Mouse (Mus musculus) hindbrain, embryonic 15.5 days (tissue): Measurements from ENCODE around the gene Gcnt2. TPM values are rescaled to one million over a fixed set of nuclear protein-coding genes. Genes with fewer than 3 reads are reported as not detected.

Source experiments
- ATAC-seq: fragments of 200-750 bp; cut with Nextera tagmentation; 2 replicates; pipeline ENCODE4 v1.8.0; 2017; ENCODE audit warnings: low read depth, moderate number of reproducible peaks, moderate TSS enrichment; ENCODE audit not compliant: low FRiP score
- H3K27ac ChIP-seq: fragments of 300-500 bp; sonication (generic); replicated peaks from 2 replicates; pipeline ENCODE4 v1.5.1; 2015; ENCODE audit warnings: mild to moderate bottlenecking, inconsistent platforms
- H3K27me3 ChIP-seq: fragments of 300-500 bp; sonication (generic); 2 replicates; pipeline ENCODE4 v1.6.1; 2015; ENCODE audit warnings: control low read depth, inconsistent platforms
- H3K36me3 ChIP-seq: fragments of 300-500 bp; sonication (generic); 2 replicates; pipeline ENCODE4 v1.6.1; 2015; ENCODE audit warnings: control low read depth, inconsistent platforms
- H3K4me1 ChIP-seq: fragments of 300-500 bp; sonication (generic); replicated peaks from 2 replicates; pipeline ENCODE4 v1.6.1; 2015; ENCODE audit warnings: control low read depth, inconsistent platforms
- H3K4me2 ChIP-seq: fragments of 300-500 bp; sonication (generic); 2 replicates; pipeline ENCODE4 v1.6.1; 2015; ENCODE audit warnings: moderate library complexity, mild to moderate bottlenecking, inconsistent platforms
- H3K4me3 ChIP-seq: fragments of 300-500 bp; sonication (generic); 2 replicates; pipeline ENCODE4 v1.5.1; 2015; ENCODE audit warnings: mild to moderate bottlenecking, inconsistent platforms
- H3K9ac ChIP-seq: fragments of 300-500 bp; sonication (generic); 2 replicates; pipeline ENCODE4 v1.6.1; 2015; ENCODE audit warnings: inconsistent platforms
- H3K9me3 ChIP-seq: fragments of 300-500 bp; sonication (generic); 2 replicates; pipeline ENCODE4 v1.6.1; 2016; ENCODE audit warnings: control low read depth, inconsistent platforms
- WGBS: fragments of 180-500 bp; shearing (Covaris S2); methylation state at CpG from one replicate; pipeline ENCODE4 v1.1.7; 2015; 5-methylcytosine and 5-hydroxymethylcytosine counted together
- polyA plus RNA-seq: library from polyadenylated mRNA; unstranded; fragments of >200 nt; fragmentation: Nextera tagmentation; extraction: Ambion mirVana; gene quantifications from 2 replicates; pipeline ENCODE4 v1.2.1, GENCODE M21; 2015

The Gcnt2 gene
- 6.6 and 6.8 TPM in 2 replicates for polyA plus RNA-seq

- Histone ChIP-seq H3K36me3 (no peaks in the 10 kb centered on the region), H3K9ac (no peak within 1 kb of the TSS), H3K27me3 (0 out of 2 replicates have a peak, but pooled peaks cover 3% of the 10 kb centered on the region), H3K9me3 (no peaks in the 10 kb centered on the region), H3K4me2 (peak within 1 kb of the TSS; percentile 40), H3K4me1 (no peaks in the 10 kb centered on the region), H3K27ac (peak within 1 kb of the TSS; percentile 36), H3K4me3 (peak within 1 kb of the TSS; percentile 15)
- no peak for ATAC-seq
- WGBS, result 49% methylated on average over 22 of the region's 22 CpGs
Measured at GRCm38 (mm10) chr13:40859652-40860399, at the start of gene Gcnt2. Gene Gcnt2 (plus strand): TSS chr13:40859754.

- no peaks in the 10 kb centered on the region for H3K9me3 ChIP-seq
- no peaks in the 10 kb centered on the region for H3K36me3 ChIP-seq
- no peaks in the 10 kb centered on the region for H3K4me1 ChIP-seq
- ATAC-seq, result no peak
- WGBS, result 49% methylated on average over 1 of the region's 1 CpGs
- no peak overlapping the region for H3K4me2 ChIP-seq
- H3K27ac ChIP-seq, result no peak overlapping the region
- H3K4me3 ChIP-seq, result no peak overlapping the region
- no peak overlapping the region for H3K9ac ChIP-seq
- H3K27me3 ChIP-seq, result no peaks in the 10 kb centered on the region
Measured at GRCm38 (mm10) chr13:40820617-40821016, 38.9 kb upstream of the Gcnt2 start.

- Histone ChIP-seq H3K4me1 (no peaks in the 10 kb centered on the region), H3K9me3 (no peaks in the 10 kb centered on the region), H3K9ac (no peak overlapping the region), H3K4me3 (no peak overlapping the region), H3K27ac (no peak overlapping the region), H3K4me2 (no peak overlapping the region), H3K27me3 (no peaks in the 10 kb centered on the region), H3K36me3 (no peaks in the 10 kb centered on the region)
- ATAC-seq, result no peak
- WGBS, result 84% methylated on average over 2 of the region's 2 CpGs
Measured at GRCm38 (mm10) chr13:40821911-40822310, 37.6 kb upstream of the Gcnt2 start.

GRCm38 (mm10) chr13:40841146-40841787 is 18.3 kb upstream of the Gcnt2 start:
- Histone ChIP-seq H3K4me3 (no peak overlapping the region), H3K27me3 (no peaks in the 10 kb centered on the region), H3K9ac (no peak overlapping the region), H3K4me2 (no peak overlapping the region), H3K9me3 (no peaks in the 10 kb centered on the region), H3K4me1 (no peaks in the 10 kb centered on the region), H3K27ac (no peak overlapping the region), H3K36me3 (no peaks in the 10 kb centered on the region)
- 86% methylated on average over 10 of the region's 10 CpGs for WGBS
- no peak for ATAC-seq

GRCm38 (mm10) chr13:40842141-40842540 is 17.4 kb upstream of the Gcnt2 start:
- no peaks in the 10 kb centered on the region for H3K36me3 ChIP-seq
- H3K4me2 ChIP-seq, result no peak overlapping the region
- no peak overlapping the region for H3K4me3 ChIP-seq
- no peaks in the 10 kb centered on the region for H3K27me3 ChIP-seq
- ATAC-seq, result no peak
- no peaks in the 10 kb centered on the region for H3K4me1 ChIP-seq
- no peaks in the 10 kb centered on the region for H3K9me3 ChIP-seq
- no peak overlapping the region for H3K9ac ChIP-seq
- H3K27ac ChIP-seq, result no peak overlapping the region
- WGBS, result 35% methylated on average over 1 of the region's 1 CpGs

- Histone ChIP-seq H3K9me3 (no peaks in the 10 kb centered on the region), H3K9ac (no peak overlapping the region), H3K36me3 (no peaks in the 10 kb centered on the region), H3K27ac (no peak overlapping the region), H3K4me3 (no peak overlapping the region), H3K4me2 (peak overlapping the region; percentile 35), H3K27me3 (no peaks in the 10 kb centered on the region), H3K4me1 (no peaks in the 10 kb centered on the region)
- 33% methylated on average over 5 of the region's 5 CpGs for WGBS
- ATAC-seq, result 0 out of 2 replicates have a peak, but pooled peaks have one; percentile 75
Measured at GRCm38 (mm10) chr13:40843418-40844067, 16.0 kb upstream of the Gcnt2 start.

- no peak overlapping the region for H3K4me3 ChIP-seq
- H3K4me1 ChIP-seq, result no peaks in the 10 kb centered on the region
- H3K4me2 ChIP-seq, result no peak overlapping the region
- no peak overlapping the region for H3K27ac ChIP-seq
- no peak for ATAC-seq
- no peaks in the 10 kb centered on the region for H3K9me3 ChIP-seq
- no peaks in the 10 kb centered on the region for H3K36me3 ChIP-seq
- no peaks in the 10 kb centered on the region for H3K27me3 ChIP-seq
- H3K9ac ChIP-seq, result no peak overlapping the region
- WGBS, result 92% methylated on average over 5 of the region's 5 CpGs
Measured at GRCm38 (mm10) chr13:40844144-40844543, 15.4 kb upstream of the Gcnt2 start.

- Histone ChIP-seq H3K9me3 (no peaks in the 10 kb centered on the region), H3K9ac (no peak overlapping the region), H3K27ac (no peak overlapping the region), H3K4me2 (no peak overlapping the region), H3K4me3 (no peak overlapping the region), H3K4me1 (no peaks in the 10 kb centered on the region), H3K36me3 (no peaks in the 10 kb centered on the region), H3K27me3 (no peaks in the 10 kb centered on the region)
- 69% methylated on average over 6 of the region's 6 CpGs for WGBS
- no peak for ATAC-seq
Measured at GRCm38 (mm10) chr13:40845951-40846350, 13.6 kb upstream of the Gcnt2 start.

- H3K9ac ChIP-seq, result no peak overlapping the region
Measured at GRCm38 (mm10) chr13:40846375-40846774, 13.2 kb upstream of the Gcnt2 start.

GRCm38 (mm10) chr13:40847898-40848297 is 11.7 kb upstream of the Gcnt2 start:
- Histone ChIP-seq H3K9ac (no peak overlapping the region), H3K27ac (no peak overlapping the region), H3K4me1 (no peaks in the 10 kb centered on the region), H3K4me3 (no peak overlapping the region), H3K36me3 (no peaks in the 10 kb centered on the region), H3K4me2 (no peak overlapping the region), H3K27me3 (no peaks in the 10 kb centered on the region), H3K9me3 (no peaks in the 10 kb centered on the region)
- ATAC-seq, result no peak
- WGBS, result 87% methylated on average over 4 of the region's 4 CpGs

More at GRCm38 (mm10) chr13:40846375-40846774, 13.2 kb upstream of the Gcnt2 start:
- no peak overlapping the region for H3K4me3 ChIP-seq
- H3K9me3 ChIP-seq, result no peaks in the 10 kb centered on the region
- no peaks in the 10 kb centered on the region for H3K4me1 ChIP-seq
- WGBS, result 67% methylated on average over 9 of the region's 9 CpGs
- no peaks in the 10 kb centered on the region for H3K27me3 ChIP-seq
- no peak for ATAC-seq
- H3K36me3 ChIP-seq, result no peaks in the 10 kb centered on the region
- no peak overlapping the region for H3K4me2 ChIP-seq
- H3K27ac ChIP-seq, result no peak overlapping the region

- ATAC-seq, result no peak
- Histone ChIP-seq H3K4me2 (no peak overlapping the region), H3K4me3 (no peak overlapping the region), H3K27me3 (0 out of 2 replicates have a peak, but pooled peaks cover 3% of the 10 kb centered on the region), H3K9me3 (no peaks in the 10 kb centered on the region), H3K36me3 (no peaks in the 10 kb centered on the region), H3K27ac (no peak overlapping the region), H3K9ac (no peak overlapping the region), H3K4me1 (peaks cover 7% of the 10 kb centered on the region)
- 88% methylated on average over 6 of the region's 6 CpGs for WGBS
Measured at GRCm38 (mm10) chr13:40850686-40851085, 8.9 kb upstream of the Gcnt2 start.

GRCm38 (mm10) chr13:40851281-40851680 is 8.3 kb upstream of the Gcnt2 start:
- no peak overlapping the region for H3K4me2 ChIP-seq
- ATAC-seq, result no peak
- H3K36me3 ChIP-seq, result no peaks in the 10 kb centered on the region
- WGBS, result 72% methylated on average over 7 of the region's 7 CpGs
- H3K9me3 ChIP-seq, result no peaks in the 10 kb centered on the region
- H3K4me3 ChIP-seq, result no peak overlapping the region
- 0 out of 2 replicates have a peak, but pooled peaks cover 3% of the 10 kb centered on the region for H3K27me3 ChIP-seq
- peaks cover 7% of the 10 kb centered on the region for H3K4me1 ChIP-seq
- no peak overlapping the region for H3K27ac ChIP-seq
- H3K9ac ChIP-seq, result no peak overlapping the region
